Mouse (Mus musculus): ENCODE results near the gene Lmcd1. TPM values are rescaled to one million over a fixed set of nuclear protein-coding genes. Genes with fewer than 3 reads are reported as not detected.

The Lmcd1 gene
- total RNA-seq (2023), result not detected

GRCm38 (mm10) chr6:112273501-112274205 lies at the start of gene Lmcd1:
Gene Lmcd1 (plus strand): TSS chr6:112273758.

Other genes starting within 250 kb of the Lmcd1 start
- gene Ssu2, start 114.3 kb downstream of the Lmcd1 start, total RNA-seq (2023), result not detected
- gene Cav3, start 185.7 kb downstream of the Lmcd1 start, total RNA-seq (2023), result not detected
- gene Oxtr, start 216.2 kb downstream of the Lmcd1 start, total RNA-seq (2023), result not detected